Mouse (Mus musculus): ENCODE data around the gene Rars.

Rars gene

DNA sequence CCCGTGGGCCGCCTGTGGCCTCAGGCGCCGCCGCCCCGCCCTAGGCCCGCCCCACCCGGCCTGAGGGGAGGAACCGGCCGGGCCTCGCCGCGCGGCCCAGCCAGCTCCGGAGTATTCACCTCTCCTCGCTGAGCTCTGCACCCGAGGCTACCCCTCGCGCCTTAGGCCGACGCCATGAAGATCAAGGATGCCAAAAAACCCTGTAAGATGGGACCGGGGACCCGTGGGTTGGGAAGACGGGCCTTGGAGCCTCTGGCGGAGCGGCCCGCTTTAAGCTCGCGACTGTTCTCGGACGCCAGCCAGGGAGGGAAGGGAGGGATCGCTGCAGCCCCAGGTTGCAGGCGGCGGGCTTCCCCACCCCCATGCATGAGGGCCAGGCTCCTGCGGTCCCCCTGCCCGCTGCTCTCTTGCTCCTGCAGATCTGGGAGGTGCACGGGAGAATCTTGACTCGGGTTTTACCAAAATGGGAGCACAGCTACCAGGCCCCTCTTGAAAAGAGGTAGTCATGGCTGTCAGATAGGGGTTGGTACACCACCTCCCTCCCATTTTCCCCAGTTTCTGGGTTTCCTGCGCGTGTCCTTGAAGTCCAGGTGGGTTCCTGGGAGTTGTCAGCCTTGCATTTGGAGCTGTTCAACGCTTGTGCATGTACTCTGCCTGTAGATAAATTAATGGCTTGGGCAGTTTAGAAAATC, 64.4 kb downstream of the Rars start:
- peak; percentile 71 to 74 for DNase-seq (ENCODE audit: low spot score in 2 of 2)

DNA sequence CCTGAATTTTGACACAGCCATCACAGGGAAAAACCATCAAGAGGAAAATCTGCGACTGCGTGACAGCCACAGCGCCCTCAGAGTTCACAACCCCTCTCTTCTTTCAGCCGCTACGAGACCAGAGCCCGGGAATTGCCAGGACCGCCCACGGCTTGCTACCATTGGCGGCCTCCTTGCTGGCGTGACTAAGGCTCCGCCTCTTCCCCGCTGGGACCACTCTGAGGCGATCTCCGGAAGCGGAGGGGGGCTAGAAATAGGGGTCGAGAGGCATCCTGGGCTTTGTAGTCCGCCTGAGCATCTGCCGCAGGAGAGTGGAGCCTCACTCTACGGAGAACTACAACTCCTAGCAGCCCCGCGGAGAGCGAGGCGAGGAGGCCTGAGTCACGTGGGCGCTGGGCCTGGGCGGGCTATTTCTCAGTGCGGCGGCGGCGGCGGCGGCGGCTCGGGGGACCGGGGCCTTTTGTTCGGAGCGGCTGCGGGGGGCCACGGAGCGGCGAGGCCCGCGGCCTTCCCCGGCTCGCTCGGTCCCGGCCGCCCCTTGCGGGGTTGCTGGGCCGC, 65.0 kb downstream of the Rars start, which contains the start of gene Pank3:
Gene Pank3 (plus strand): TSS at position 297 of the 558 bp plus-strand sequence.
- DNase-seq (ENCODE audit: low spot score in 2 of 2) = peak; percentile 97 to 98

DNA sequence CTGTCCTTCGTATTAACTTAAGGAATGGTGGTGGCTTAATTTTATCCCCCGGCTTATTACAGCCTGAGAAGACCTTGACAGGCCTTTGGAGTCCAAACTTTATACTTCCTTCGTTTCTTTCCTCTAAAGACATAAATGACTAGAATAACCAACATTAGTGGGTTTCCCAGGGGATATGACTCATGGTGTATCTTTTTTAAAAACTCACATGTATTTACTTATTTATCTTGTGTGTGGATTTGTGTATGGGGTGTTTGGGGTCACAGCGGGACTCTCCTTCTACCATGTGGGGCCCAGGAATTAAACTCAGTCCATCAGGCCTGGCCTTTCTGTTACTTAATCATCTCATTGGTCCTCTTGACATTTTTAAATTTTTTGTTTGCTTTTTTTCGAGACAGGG, 67.5 kb downstream of the Rars start:
- no peak for DNase-seq (ENCODE audit: low spot score in 2 of 2)

DNA sequence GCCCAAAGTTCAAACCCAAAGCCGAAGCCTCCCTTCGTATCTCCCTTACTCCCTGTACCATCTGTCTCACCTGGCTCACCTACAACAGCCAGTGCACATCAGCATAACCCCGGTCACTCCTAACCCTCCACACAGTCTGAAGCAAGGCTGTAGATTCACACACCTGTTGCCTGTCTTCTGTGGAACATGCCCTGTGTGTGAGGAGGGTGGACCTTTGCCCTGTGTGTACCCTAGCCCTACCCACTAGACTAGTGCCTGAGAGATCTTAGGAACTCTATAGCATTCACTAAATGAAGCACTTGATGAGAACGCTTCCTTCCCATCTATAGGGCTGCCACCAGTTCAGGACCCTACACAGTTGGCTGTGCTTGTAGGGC, 73.7 kb downstream of the Rars start:
- DNase-seq (ENCODE audit: low spot score in 2 of 2) = no peak

DNA sequence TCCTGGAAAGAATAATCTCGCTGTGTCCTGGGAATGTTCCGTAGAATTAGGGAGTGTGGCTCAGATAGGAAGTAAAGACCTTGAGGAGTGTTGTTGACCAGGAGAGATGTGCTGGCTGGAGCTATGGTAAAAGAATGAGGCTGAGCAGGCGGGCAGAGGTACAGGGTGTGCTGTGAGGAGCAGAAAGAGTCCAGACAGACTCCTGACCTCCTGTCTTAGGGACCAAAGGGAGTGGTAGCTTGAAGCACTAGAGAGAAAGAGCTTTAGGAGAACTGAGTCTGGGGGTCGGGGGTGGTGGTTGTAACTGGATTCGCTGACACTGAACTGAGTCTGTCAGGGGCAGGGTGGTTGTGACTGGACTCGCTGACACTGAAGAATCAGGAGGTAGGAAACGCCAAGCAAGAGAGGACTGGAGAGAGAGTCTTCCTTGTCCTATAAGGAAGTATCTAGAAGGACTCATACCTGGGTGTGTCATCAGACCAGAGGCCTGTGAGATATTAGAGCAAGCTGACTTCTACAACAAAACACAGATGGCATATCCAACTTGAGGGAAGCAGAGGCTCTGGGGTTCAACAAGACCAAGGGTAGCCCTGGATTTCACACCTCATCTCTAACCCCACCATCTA, 74.2 kb downstream of the Rars start:
- no peak for DNase-seq (ENCODE audit: low spot score in 2 of 2)

Data from frontal cortex, postnatal 36 days (tissue).